Mouse (Mus musculus): ENCODE results near the gene Gm28919.
"Not testable (repeated sequence)": the region's sequence is repeated elsewhere in the genome, so short reads cannot be mapped to it uniquely, and the experiment has no call there.

Gene Gm28919

GRCm38 (mm10) chrY:6583246-6583645 is at the start of gene Gm28919:
Gm28919 (plus strand) TSS chrY:6583546.
- DNase-seq (ENCODE audit: low read depth, low spot score): not testable (repeated sequence)
